Mouse (Mus musculus): ENCODE measurements around the gene Kansl2.

DNA sequence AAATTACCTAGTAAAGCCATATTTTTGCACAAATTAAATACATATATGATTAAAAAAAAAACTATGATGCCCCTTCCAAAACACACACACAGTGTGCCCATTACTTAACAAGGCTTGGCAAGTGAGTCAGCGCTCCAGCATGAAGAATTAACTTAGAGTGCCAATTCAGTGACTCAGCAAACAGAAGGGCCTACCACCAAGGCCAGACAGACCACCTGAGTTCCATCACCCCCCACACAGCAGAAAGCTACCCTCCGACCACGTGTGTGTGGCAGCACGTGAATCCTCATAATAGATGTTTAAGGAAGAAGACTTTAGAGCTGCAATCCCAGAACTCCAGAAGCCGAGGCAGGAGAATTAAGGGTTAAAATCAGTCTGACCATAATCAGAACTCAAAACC, 1.8 kb downstream of the Kansl2 start:
- TF ChIP-seq POLR2A (IDR thresholded peaks at IDR 0.05; ENCODE audit: borderline replicate concordance, insufficient read depth, low read length) (no peak), CTCF (IDR thresholded peaks at IDR 0.05; ENCODE audit: borderline replicate concordance, insufficient read depth, low read depth, low read length) (no peak)

Measured in cerebellum, adult 2 months (tissue).